Mouse (Mus musculus): ENCODE results near the gene 4921517D22Rik.

DNA sequence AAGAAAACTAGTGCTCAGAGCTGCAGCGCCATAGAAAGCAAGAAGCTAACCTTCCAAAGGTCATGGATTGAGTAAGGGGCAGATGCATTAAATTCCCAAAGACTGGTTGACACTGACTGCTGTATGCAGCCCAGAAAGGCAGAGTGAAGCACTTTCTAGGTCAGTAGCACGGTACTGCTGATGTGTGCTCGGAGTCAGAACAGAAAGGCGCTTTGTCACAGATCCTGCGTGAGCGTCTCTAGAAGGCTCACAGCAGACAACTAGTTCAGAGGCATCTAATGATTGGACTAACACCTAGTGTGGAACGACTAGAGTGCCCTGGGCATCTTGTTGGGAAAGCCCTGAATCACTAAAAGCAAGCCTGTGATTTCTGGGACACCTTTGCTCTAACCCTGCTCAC lies 56.1 kb downstream of the 4921517D22Rik start:
- TF ChIP-seq CTCF (IDR thresholded peaks at IDR 0.05; ENCODE audit: low read depth, low read length) (no peak), POLR2A (IDR thresholded peaks at IDR 0.05; ENCODE audit: extremely low read depth, insufficient read depth, low read length) (no peak)

Measured in liver, adult 2 months (tissue).